Mouse (Mus musculus) hindbrain, embryonic 13.5 days (tissue): ENCODE measurements around the gene Gm21988. TPM values are rescaled to one million over a fixed set of nuclear protein-coding genes. Genes with fewer than 3 reads are reported as not detected.

Experiments
- ATAC-seq: fragments of 200-750 bp; cut with Nextera tagmentation; 2 replicates; pipeline ENCODE4 v1.8.0; 2017; ENCODE audit warnings: moderate TSS enrichment; ENCODE audit not compliant: low FRiP score
- H3K27ac ChIP-seq: fragments of 300-500 bp; sonication (generic); 2 replicates; pipeline ENCODE4 v1.5.1; 2015; ENCODE audit warnings: inconsistent platforms, mild to moderate bottlenecking, moderate library complexity
- H3K27me3 ChIP-seq: fragments of 300-500 bp; sonication (generic); 2 replicates; pipeline ENCODE4 v1.6.1; 2015; ENCODE audit warnings: mild to moderate bottlenecking, inconsistent platforms
- H3K36me3 ChIP-seq: fragments of 300-500 bp; sonication (generic); 2 replicates; pipeline ENCODE4 v1.6.1; 2015; ENCODE audit warnings: mild to moderate bottlenecking, inconsistent platforms
- H3K4me1 ChIP-seq: fragments of 300-500 bp; sonication (generic); replicated peaks from 2 replicates; pipeline ENCODE4 v1.6.1; 2015; ENCODE audit warnings: inconsistent platforms
- H3K4me2 ChIP-seq: fragments of 300-500 bp; sonication (generic); 2 replicates; pipeline ENCODE4 v1.6.1; 2015; ENCODE audit warnings: inconsistent platforms, mild to moderate bottlenecking, moderate library complexity
- H3K4me3 ChIP-seq: fragments of 300-500 bp; sonication (generic); 2 replicates; pipeline ENCODE4 v1.5.1; 2015; ENCODE audit warnings: mild to moderate bottlenecking, inconsistent platforms
- H3K9ac ChIP-seq: fragments of 300-500 bp; sonication (generic); 2 replicates; pipeline ENCODE4 v1.6.1; 2015; ENCODE audit warnings: mild to moderate bottlenecking, inconsistent platforms
- H3K9me3 ChIP-seq: fragments of 300-500 bp; sonication (generic); 2 replicates; pipeline ENCODE4 v1.6.1; 2016; ENCODE audit warnings: inconsistent platforms
- WGBS: fragments of 180-500 bp; shearing (Covaris S2); methylation state at CpG from one replicate; pipeline ENCODE4 v1.1.7; 2015; 5-methylcytosine and 5-hydroxymethylcytosine counted together
- polyA plus RNA-seq: library from polyadenylated mRNA; unstranded; fragments of >200 nt; fragmentation: Nextera tagmentation; extraction: Ambion mirVana; gene quantifications from 2 replicates; pipeline ENCODE4 v1.2.1, GENCODE M21; 2015

Gm21988 gene
- 12.4 and 14.7 TPM in 2 replicates for polyA plus RNA-seq

- Histone ChIP-seq H3K4me1 (peaks cover 40% of the 10 kb centered on the region), H3K4me2 (peak within 1 kb of the TSS; percentile 94), H3K9ac (peak within 1 kb of the TSS; percentile 95), H3K27me3 (peaks cover 11% of the 10 kb centered on the region; the same call in 1 of the 2 replicates), H3K4me3 (peak within 1 kb of the TSS; percentile 93), H3K36me3 (peaks cover 13% of the 10 kb centered on the region), H3K9me3 (no peaks in the 10 kb centered on the region), H3K27ac (peak within 1 kb of the TSS; percentile 95)
- ATAC-seq = peak; percentile 24
- under 1% methylated on average over 32 of the region's 35 CpGs for WGBS
These were observed at the start of gene Gm21988, which contains the start of gene Rnasek for GRCm38 (mm10) chr11:70239541-70240279. Gene Gm21988 (minus strand): TSS chr11:70239830. Gene Rnasek (minus strand): TSS chr11:70239842.

GRCm38 (mm10) chr11:70289236-70289635 is 49.6 kb upstream of the Gm21988 start:
- ATAC-seq = no peak
- no peaks in the 10 kb centered on the region for H3K36me3 ChIP-seq
- 0 out of 2 replicates have a peak, but pooled peaks cover 2% of the 10 kb centered on the region for H3K27me3 ChIP-seq
- 50% methylated on average over 6 of the region's 6 CpGs for WGBS
- H3K4me1 ChIP-seq = no peaks in the 10 kb centered on the region
- H3K4me2 ChIP-seq = no peak overlapping the region
- no peak overlapping the region for H3K27ac ChIP-seq
- no peaks in the 10 kb centered on the region for H3K9me3 ChIP-seq
- no peak overlapping the region for H3K4me3 ChIP-seq
- H3K9ac ChIP-seq = no peak overlapping the region

GRCm38 (mm10) chr11:70288102-70288501 is 48.5 kb upstream of the Gm21988 start:
- Histone ChIP-seq H3K9ac (no peak overlapping the region), H3K4me2 (no peak overlapping the region), H3K27ac (no peak overlapping the region), H3K27me3 (0 out of 2 replicates have a peak, but pooled peaks cover 2% of the 10 kb centered on the region), H3K9me3 (no peaks in the 10 kb centered on the region), H3K36me3 (no peaks in the 10 kb centered on the region), H3K4me1 (no peaks in the 10 kb centered on the region), H3K4me3 (no peak overlapping the region)
- 90% methylated on average over 10 of the region's 10 CpGs for WGBS
- no peak for ATAC-seq

- ATAC-seq = no peak
- WGBS = 84% methylated on average over 5 of the region's 5 CpGs
- Histone ChIP-seq H3K9ac (no peak overlapping the region), H3K4me2 (no peak overlapping the region), H3K27ac (no peak overlapping the region), H3K36me3 (no peaks in the 10 kb centered on the region), H3K4me3 (no peak overlapping the region), H3K27me3 (no peaks in the 10 kb centered on the region), H3K9me3 (no peaks in the 10 kb centered on the region), H3K4me1 (no peaks in the 10 kb centered on the region)
These were observed 46.1 kb upstream of the Gm21988 start for GRCm38 (mm10) chr11:70285686-70286085.

- Histone ChIP-seq H3K9me3 (no peaks in the 10 kb centered on the region), H3K27ac (no peak overlapping the region), H3K27me3 (no peaks in the 10 kb centered on the region), H3K36me3 (no peaks in the 10 kb centered on the region), H3K4me3 (no peak overlapping the region), H3K9ac (no peak overlapping the region), H3K4me2 (no peak overlapping the region), H3K4me1 (no peaks in the 10 kb centered on the region)
- 85% methylated on average over 3 of the region's 3 CpGs for WGBS
- no peak for ATAC-seq
These were observed 45.1 kb upstream of the Gm21988 start for GRCm38 (mm10) chr11:70284757-70285156.

- H3K36me3 ChIP-seq = no peaks in the 10 kb centered on the region
- 91% methylated on average over 4 of the region's 4 CpGs for WGBS
- H3K4me3 ChIP-seq = no peak overlapping the region
- H3K4me2 ChIP-seq = no peak overlapping the region
- no peaks in the 10 kb centered on the region for H3K27me3 ChIP-seq
- ATAC-seq = no peak
- no peaks in the 10 kb centered on the region for H3K9me3 ChIP-seq
- H3K4me1 ChIP-seq = no peaks in the 10 kb centered on the region
- no peak overlapping the region for H3K9ac ChIP-seq
- no peak overlapping the region for H3K27ac ChIP-seq
These were observed 44.0 kb upstream of the Gm21988 start for GRCm38 (mm10) chr11:70283666-70284065.

GRCm38 (mm10) chr11:70280441-70280840 is 40.8 kb upstream of the Gm21988 start:
- H3K4me3 ChIP-seq = no peak overlapping the region
- H3K4me1 ChIP-seq = no peaks in the 10 kb centered on the region
- no peak overlapping the region for H3K4me2 ChIP-seq
- H3K9ac ChIP-seq = no peak overlapping the region
- no peaks in the 10 kb centered on the region for H3K27me3 ChIP-seq
- ATAC-seq = no peak
- H3K36me3 ChIP-seq = no peaks in the 10 kb centered on the region
- 77% methylated on average over 3 of the region's 3 CpGs for WGBS
- no peak overlapping the region for H3K27ac ChIP-seq
- no peaks in the 10 kb centered on the region for H3K9me3 ChIP-seq

- no peak overlapping the region for H3K9ac ChIP-seq
- no peaks in the 10 kb centered on the region for H3K36me3 ChIP-seq
- 80% methylated on average over 3 of the region's 3 CpGs for WGBS
- H3K4me1 ChIP-seq = no peaks in the 10 kb centered on the region
- ATAC-seq = no peak
- no peak overlapping the region for H3K4me3 ChIP-seq
- no peaks in the 10 kb centered on the region for H3K27me3 ChIP-seq
- H3K9me3 ChIP-seq = no peaks in the 10 kb centered on the region
- H3K4me2 ChIP-seq = no peak overlapping the region
- no peak overlapping the region for H3K27ac ChIP-seq
These were observed 39.3 kb upstream of the Gm21988 start for GRCm38 (mm10) chr11:70278961-70279360.

GRCm38 (mm10) chr11:70271641-70272040 is 32.0 kb upstream of the Gm21988 start:
- no peaks in the 10 kb centered on the region for H3K9me3 ChIP-seq
- H3K9ac ChIP-seq = no peak overlapping the region
- no peak for ATAC-seq
- no peak overlapping the region for H3K4me2 ChIP-seq
- 0 out of 2 replicates have a peak, but pooled peaks cover 3% of the 10 kb centered on the region for H3K27me3 ChIP-seq
- no peaks in the 10 kb centered on the region for H3K36me3 ChIP-seq
- no peaks in the 10 kb centered on the region for H3K4me1 ChIP-seq
- no peak overlapping the region for H3K27ac ChIP-seq
- WGBS = 81% methylated on average over 7 of the region's 7 CpGs
- no peak overlapping the region for H3K4me3 ChIP-seq

- no peak overlapping the region for H3K27ac ChIP-seq
- ATAC-seq = no peak
- H3K27me3 ChIP-seq = peaks cover 9% of the 10 kb centered on the region; the same call in 1 of the 2 replicates
- no peaks in the 10 kb centered on the region for H3K4me1 ChIP-seq
- no peak overlapping the region for H3K4me2 ChIP-seq
- H3K4me3 ChIP-seq = no peak overlapping the region
- no peaks in the 10 kb centered on the region for H3K36me3 ChIP-seq
- no peaks in the 10 kb centered on the region for H3K9me3 ChIP-seq
- WGBS = 92% methylated on average over 1 of the region's 1 CpGs
- H3K9ac ChIP-seq = no peak overlapping the region
These were observed 26.8 kb upstream of the Gm21988 start for GRCm38 (mm10) chr11:70266405-70266804.

GRCm38 (mm10) chr11:70265819-70266218 is 26.2 kb upstream of the Gm21988 start:
- H3K36me3 ChIP-seq = no peaks in the 10 kb centered on the region
- ATAC-seq = no peak

GRCm38 (mm10) chr11:70265252-70265651 is 25.6 kb upstream of the Gm21988 start:
- H3K4me1 ChIP-seq = no peaks in the 10 kb centered on the region
- no peak overlapping the region for H3K4me2 ChIP-seq
- ATAC-seq = no peak
- no peak overlapping the region for H3K27ac ChIP-seq
- H3K9me3 ChIP-seq = no peaks in the 10 kb centered on the region
- no peak overlapping the region for H3K4me3 ChIP-seq
- WGBS = 62% methylated on average over 3 of the region's 3 CpGs
- no peaks in the 10 kb centered on the region for H3K36me3 ChIP-seq
- peaks cover 9% of the 10 kb centered on the region; the same call in 1 of the 2 replicates for H3K27me3 ChIP-seq
- no peak overlapping the region for H3K9ac ChIP-seq

More at GRCm38 (mm10) chr11:70265819-70266218, 26.2 kb upstream of the Gm21988 start:
- Histone ChIP-seq H3K4me2 (no peak overlapping the region), H3K9me3 (no peaks in the 10 kb centered on the region), H3K9ac (no peak overlapping the region), H3K4me3 (no peak overlapping the region), H3K4me1 (no peaks in the 10 kb centered on the region), H3K27ac (no peak overlapping the region), H3K27me3 (peaks cover 9% of the 10 kb centered on the region; the same call in 1 of the 2 replicates)
- 86% methylated on average over 4 of the region's 4 CpGs for WGBS

- no peak overlapping the region for H3K27ac ChIP-seq
- H3K4me1 ChIP-seq = peaks cover 4% of the 10 kb centered on the region
- no peak overlapping the region for H3K9ac ChIP-seq
- WGBS = 94% methylated on average over 4 of the region's 4 CpGs
- no peaks in the 10 kb centered on the region for H3K9me3 ChIP-seq
- ATAC-seq = no peak
- no peaks in the 10 kb centered on the region for H3K36me3 ChIP-seq
- H3K27me3 ChIP-seq = peaks cover 37% of the 10 kb centered on the region
- H3K4me2 ChIP-seq = no peak overlapping the region
- no peak overlapping the region for H3K4me3 ChIP-seq
These were observed 19.4 kb upstream of the Gm21988 start for GRCm38 (mm10) chr11:70259035-70259434.
